Mouse (Mus musculus) liver, postnatal 0 days (tissue): ENCODE measurements at regions not wholly inside any gene's neighbourhood (a gene's known extent, or its start where the extent isn't known, plus 50 kb on each side); places are given as distances from the start of the nearest gene placed in this dataset.

Source experiments
- CTCF ChIP-seq: sonication (generic); IDR thresholded peaks from 2 replicates; pipeline ENCODE4 v1.5.1; 2016; ENCODE audit warnings: antibody characterized with exemption, low read depth
- EP300 ChIP-seq: IDR thresholded peaks from 2 replicates; pipeline ENCODE4 v1.6.1; 2016; ENCODE audit warnings: antibody characterized with exemption, low read depth, mild to moderate bottlenecking

- no peak for TF ChIP-seq CTCF
- no peak for TF ChIP-seq EP300
Measured at GRCm38 (mm10) chr8:89385028-89385427, 341.1 kb upstream of the Sall1 start.
